Mouse (Mus musculus) midbrain, embryonic 13.5 days (tissue): ENCODE data around the gene Cd9. TPM values are rescaled to one million over a fixed set of nuclear protein-coding genes. Genes with fewer than 3 reads are reported as not detected.

Source experiments
- ATAC-seq: fragments of 200-750 bp; cut with Nextera tagmentation; 2 replicates; pipeline ENCODE4 v1.8.0; 2017; ENCODE audit warnings: mild to moderate bottlenecking, moderate TSS enrichment, moderate library complexity
- H3K27ac ChIP-seq: fragments of 300-500 bp; sonication (generic); 2 replicates; pipeline ENCODE4 v1.5.1; 2015; ENCODE audit warnings: inconsistent platforms, mild to moderate bottlenecking, moderate library complexity
- H3K27me3 ChIP-seq: fragments of 300-500 bp; sonication (generic); 2 replicates; pipeline ENCODE4 v1.6.1; 2015; ENCODE audit warnings: mild to moderate bottlenecking, inconsistent platforms
- H3K36me3 ChIP-seq: fragments of 300-500 bp; sonication (generic); 2 replicates; pipeline ENCODE4 v1.6.1; 2015; ENCODE audit warnings: mild to moderate bottlenecking, inconsistent platforms
- H3K4me1 ChIP-seq: fragments of 300-500 bp; sonication (generic); replicated peaks from 2 replicates; pipeline ENCODE4 v1.6.1; 2015; ENCODE audit warnings: inconsistent platforms
- H3K4me2 ChIP-seq: fragments of 300-500 bp; sonication (generic); replicated peaks from 2 replicates; pipeline ENCODE4 v1.6.1; 2015; ENCODE audit warnings: moderate library complexity, mild to moderate bottlenecking, inconsistent platforms
- H3K4me3 ChIP-seq: fragments of 300-500 bp; sonication (generic); replicated peaks from 2 replicates; pipeline ENCODE4 v1.5.1; 2015; ENCODE audit warnings: mild to moderate bottlenecking, inconsistent platforms
- H3K9ac ChIP-seq: fragments of 300-500 bp; sonication (generic); replicated peaks from 2 replicates; pipeline ENCODE4 v1.6.1; 2015; ENCODE audit warnings: mild to moderate bottlenecking, inconsistent platforms
- H3K9me3 ChIP-seq: fragments of 300-500 bp; sonication (generic); 2 replicates; pipeline ENCODE4 v1.6.1; 2016; ENCODE audit warnings: mild to moderate bottlenecking, inconsistent platforms
- WGBS: fragments of 180-500 bp; shearing (Covaris S2); methylation state at CpG from one replicate; pipeline ENCODE4 v1.1.7; 2015; 5-methylcytosine and 5-hydroxymethylcytosine counted together
- polyA plus RNA-seq: library from polyadenylated mRNA; unstranded; fragments of >200 nt; fragmentation: Nextera tagmentation; extraction: Ambion mirVana; gene quantifications from 2 replicates; pipeline ENCODE4 v1.2.1, GENCODE M21; 2015

Cd9 gene
- polyA plus RNA-seq, 1 experiment from 2014 or later: 36.0 TPM

DNA sequence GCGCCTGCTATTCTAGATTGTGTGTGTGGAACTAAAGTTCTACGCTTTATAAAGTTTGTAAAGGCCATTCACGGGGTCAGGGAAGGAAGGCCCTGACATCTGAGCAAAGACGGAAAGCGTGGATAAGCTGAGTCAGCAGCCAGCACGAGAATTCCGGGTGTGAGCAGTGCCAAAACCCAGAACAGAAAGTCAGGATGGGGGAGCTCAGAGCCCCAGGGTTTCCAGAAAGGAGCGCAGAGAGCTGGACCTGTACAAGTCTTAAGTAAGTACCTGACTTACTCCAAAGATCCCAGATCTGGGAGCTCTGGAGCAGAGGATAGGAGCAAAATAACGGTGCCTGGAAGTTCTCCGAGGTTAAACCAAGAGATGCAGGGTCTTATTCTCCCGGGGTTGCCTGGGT, 84.0 kb downstream of the Cd9 start:
- ATAC-seq: no peak
- Histone ChIP-seq H3K9ac (no peak overlapping the region), H3K4me1 (no peaks in the 10 kb centered on the region), H3K27me3 (no peaks in the 10 kb centered on the region), H3K27ac (no peak overlapping the region), H3K36me3 (no peaks in the 10 kb centered on the region), H3K4me3 (no peak overlapping the region), H3K9me3 (no peaks in the 10 kb centered on the region), H3K4me2 (no peak overlapping the region)
- 73% methylated on average over 11 of the region's 11 CpGs for WGBS

Other genes starting within 250 kb of the Cd9 start
- gene Tuba3a, start 208.7 kb downstream of the Cd9 start, polyA plus RNA-seq: 0.11 TPM in 1 of 2 replicates, not detected in the other
- gene Ltbr, start 180.9 kb downstream of the Cd9 start, polyA plus RNA-seq: 11.3 and 13.3 TPM in 2 replicates
- gene Scnn1a, start 174.1 kb downstream of the Cd9 start, polyA plus RNA-seq: 0.39 and 0.46 TPM in 2 replicates
- gene Tnfrsf1a, start 145.4 kb downstream of the Cd9 start, polyA plus RNA-seq: 10.2 and 12.1 TPM in 2 replicates
- 0.08 and 0.23 TPM in 2 replicates for gene Plekhg6, start 114.0 kb downstream of the Cd9 start, polyA plus RNA-seq
- 6.2 and 8.4 TPM in 2 replicates for gene Vwf, start 52.0 kb upstream of the Cd9 start, polyA plus RNA-seq
- 0.23 and 0.24 TPM in 2 replicates for gene Ano2, start 195.6 kb upstream of the Cd9 start, polyA plus RNA-seq